ENCODE assay signal across 8 mouse cellular contexts in the genomic region with DNA sequence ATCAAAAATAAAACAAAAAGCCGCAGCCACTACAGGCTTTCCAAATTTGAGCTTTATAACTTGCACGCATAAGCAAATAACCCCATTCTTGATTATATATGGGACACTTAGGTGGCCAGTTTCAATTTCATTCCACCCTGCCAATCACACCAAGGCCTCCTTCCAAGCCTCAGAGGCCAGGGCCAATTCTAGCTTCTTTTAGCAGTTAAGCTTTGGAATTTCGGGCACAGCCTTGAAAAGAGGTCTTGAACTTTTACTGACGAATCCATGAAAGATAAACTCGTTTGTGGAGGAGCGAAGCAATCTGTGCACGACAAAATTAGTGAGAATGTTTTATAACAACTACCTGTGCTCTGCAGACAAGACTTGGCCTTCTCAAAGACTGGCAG. TPM values are rescaled to one million over a fixed set of nuclear protein-coding genes. Genes with fewer than 3 reads are reported as not detected.
DNase-seq lines count a peak whose midpoint lies in the region; ATAC-seq and TF ChIP-seq lines count a peak whose summit lies in the region.

No protein-coding gene starts in this region.

- peaks cover 29% of the 10 kb centered on the region for H3K4me1 ChIP-seq in kidney, embryonic 16.5 days (ENCODE audit: insufficient read depth, low read length)
- H3K4me1 ChIP-seq in embryonic facial prominence, embryonic 12.5 days = peaks cover 23% of the 10 kb centered on the region
- H3K4me1 ChIP-seq in intestine, embryonic 14.5 days (replicated peaks; ENCODE audit: control insufficient read depth, insufficient read depth, low read length) = peaks cover 20% of the 10 kb centered on the region

- no peaks in the 10 kb centered on the region for H3K27me3 ChIP-seq in kidney, embryonic 16.5 days (ENCODE audit: insufficient read depth, low read length)
- no peaks in the 10 kb centered on the region for H3K27me3 ChIP-seq in embryonic facial prominence, embryonic 12.5 days
- H3K27me3 ChIP-seq in intestine, embryonic 14.5 days (replicated peaks; ENCODE audit: control insufficient read depth, insufficient read depth, low read length) = no peaks in the 10 kb centered on the region
- no peaks in the 10 kb centered on the region for H3K27me3 ChIP-seq in myocyte (ENCODE audit: control insufficient read depth, insufficient read depth, insufficient read length)

- H3K9me3 ChIP-seq in kidney, embryonic 16.5 days (ENCODE audit: low read length) = no peaks in the 10 kb centered on the region
- no peaks in the 10 kb centered on the region for H3K9me3 ChIP-seq in embryonic facial prominence, embryonic 12.5 days
- H3K9me3 ChIP-seq in intestine, embryonic 14.5 days (ENCODE audit: control insufficient read depth, low read length) = no peaks in the 10 kb centered on the region

- H3K79me2 ChIP-seq in myocyte (ENCODE audit: control insufficient read depth, insufficient read depth) = no peaks in the 10 kb centered on the region

- ATAC-seq in kidney, embryonic 16.5 days (ENCODE audit: low FRiP score, low TSS enrichment) = no peak
- ATAC-seq in embryonic facial prominence, embryonic 12.5 days (ENCODE audit: insufficient number of reproducible peaks, insufficient read depth, low FRiP score, low TSS enrichment) = no peak
- ATAC-seq in intestine, embryonic 14.5 days (replicated peaks; ENCODE audit: low FRiP score, low TSS enrichment, low read depth) = no peak

- peak overlapping the region; percentile 85 for H3K9ac ChIP-seq in kidney, embryonic 16.5 days (replicated peaks; ENCODE audit: low read length)
- peak overlapping the region; percentile 47; the same call in 1 of the 2 replicates for H3K9ac ChIP-seq in embryonic facial prominence, embryonic 12.5 days
- H3K9ac ChIP-seq in intestine, embryonic 14.5 days (ENCODE audit: low read length) = peak overlapping the region; percentile 77

- H3K4me2 ChIP-seq in kidney, embryonic 16.5 days (replicated peaks; ENCODE audit: low read depth, low read length) = peak overlapping the region; percentile 62
- H3K4me2 ChIP-seq in embryonic facial prominence, embryonic 12.5 days (replicated peaks) = peak overlapping the region; percentile 73
- peak overlapping the region; percentile 82 for H3K4me2 ChIP-seq in intestine, embryonic 14.5 days (ENCODE audit: low read length)
- peak overlapping the region; percentile 80 for H3K4me2 ChIP-seq in myocyte (ENCODE audit: low read depth)

- peak overlapping the region; percentile 98 for H3K27ac ChIP-seq in kidney, embryonic 16.5 days (ENCODE audit: low read length)
- H3K27ac ChIP-seq in embryonic facial prominence, embryonic 12.5 days = peak overlapping the region; percentile 96
- H3K27ac ChIP-seq in intestine, embryonic 14.5 days (ENCODE audit: low read depth) = peak overlapping the region; percentile 93

- DNase-seq in kidney, postnatal 4 days = no peak
- DNase-seq in intestine, embryonic 14.5 days (ENCODE audit: low spot score) = no peak
- DNase-seq in layer of hippocampus, adult 8-10 months (ENCODE audit: low spot score in 2 of 2) = no peak
- no peak for DNase-seq in left cerebral cortex, adult 9 months (ENCODE audit: low spot score in 2 of 2)
- DNase-seq in spleen, postnatal 4 days (ENCODE audit: low spot score in 2 of 2) = no peak

- TF ChIP-seq POLR2A in myocyte (IDR thresholded peaks at IDR 0.05; ENCODE audit: insufficient read length, low read depth) = no peak

- no peak overlapping the region for H3ac ChIP-seq in myocyte (ENCODE audit: control insufficient read depth, insufficient read length)

- peak overlapping the region; percentile 62 for H3K4me3 ChIP-seq in kidney, embryonic 16.5 days (ENCODE audit: low read length)
- peak overlapping the region; percentile 52 for H3K4me3 ChIP-seq in embryonic facial prominence, embryonic 12.5 days
- H3K4me3 ChIP-seq in intestine, embryonic 14.5 days (ENCODE audit: low read depth, low read length) = peak overlapping the region; percentile 55
- peak overlapping the region; percentile 47 for H3K4me3 ChIP-seq in myocyte

- peaks cover 4% of the 10 kb centered on the region; the same call in 1 of the 2 replicates for H3K36me3 ChIP-seq in kidney, embryonic 16.5 days (ENCODE audit: insufficient read depth, low read length)
- peaks cover 6% of the 10 kb centered on the region; the same call in 1 of the 2 replicates for H3K36me3 ChIP-seq in embryonic facial prominence, embryonic 12.5 days
- peaks cover 12% of the 10 kb centered on the region for H3K36me3 ChIP-seq in intestine, embryonic 14.5 days (ENCODE audit: control insufficient read depth, insufficient read depth, low read length)
- H3K36me3 ChIP-seq in myocyte (ENCODE audit: control insufficient read depth, insufficient read depth) = peaks cover under 1% of the 10 kb centered on the region

- WGBS in kidney, embryonic 16.5 days = 31% methylated on average over 7 of the region's 7 CpGs
- 40% methylated on average over 7 of the region's 7 CpGs for WGBS in embryonic facial prominence, embryonic 12.5 days
- WGBS in intestine, embryonic 14.5 days = 34% methylated on average over 7 of the region's 7 CpGs

TF ChIP-seq in myocyte, 11 proteins besides CTCF, POLR2A, EP300 and RAD21:
- no peak for TF ChIP-seq USF1 (IDR thresholded peaks at IDR 0.05; ENCODE audit: low read depth)
- no peak for TF ChIP-seq REST (IDR thresholded peaks at IDR 0.05; ENCODE audit: insufficient read depth, insufficient read length)
- TF ChIP-seq MAX (IDR thresholded peaks at IDR 0.05; ENCODE audit: low read depth) = no peak
- no peak for TF ChIP-seq TCF3 (IDR thresholded peaks at IDR 0.05; ENCODE audit: insufficient read length, low read depth)
TF ChIP-seq in myocyte: peak in this region for 0.

RNA-seq across cellular contexts. Expression of a gene that starts 10.4 kb away (rescaled TPM):
- polyA plus RNA-seq in kidney, embryonic 16.5 days (2015; fragmentation: Nextera tagmentation; extraction: Ambion mirVana) = 25.6 and 27.4 TPM in 2 replicates
- polyA plus RNA-seq in embryonic facial prominence, embryonic 12.5 days (2016; fragmentation: Nextera tagmentation; extraction: Ambion mirVana) = 24.3 and 25.1 TPM in 2 replicates
- polyA plus RNA-seq in intestine, embryonic 14.5 days (2014; fragmentation: Nextera tagmentation; extraction: Ambion mirVana) = 23.4 and 24.5 TPM in 2 replicates
- 43.4 TPM for polyA plus RNA-seq in myocyte (2012; fragmentation: generic; extraction: Trizol)
- 10 to 100 TPM; 93.2 to 96.3 (median 94.1) TPM for total RNA-seq in layer of hippocampus, adult 8-10 months (2022)

RNA-seq across cellular contexts. Expression of a gene that starts 12.2 kb away (rescaled TPM):
- polyA plus RNA-seq in kidney, embryonic 16.5 days (2015; fragmentation: Nextera tagmentation; extraction: Ambion mirVana) = 0.82 and 0.89 TPM in 2 replicates
- 0.29 and 0.52 TPM in 2 replicates for polyA plus RNA-seq in embryonic facial prominence, embryonic 12.5 days (2016; fragmentation: Nextera tagmentation; extraction: Ambion mirVana)
- 0.42 and 0.55 TPM in 2 replicates for polyA plus RNA-seq in intestine, embryonic 14.5 days (2014; fragmentation: Nextera tagmentation; extraction: Ambion mirVana)
- polyA plus RNA-seq in myocyte (2012; fragmentation: generic; extraction: Trizol) = 5.0 TPM
- 1 to 10 TPM; 3.1 to 3.8 (median 3.4) TPM for total RNA-seq in layer of hippocampus, adult 8-10 months (2022)

RNA-seq across cellular contexts. Expression of a gene that starts 17.3 kb away (rescaled TPM):
- 14.6 and 18.4 TPM in 2 replicates for polyA plus RNA-seq in kidney, embryonic 16.5 days (2015; fragmentation: Nextera tagmentation; extraction: Ambion mirVana)
- 7.0 and 8.4 TPM in 2 replicates for polyA plus RNA-seq in embryonic facial prominence, embryonic 12.5 days (2016; fragmentation: Nextera tagmentation; extraction: Ambion mirVana)
- 0.69 and 1.8 TPM in 2 replicates for polyA plus RNA-seq in intestine, embryonic 14.5 days (2014; fragmentation: Nextera tagmentation; extraction: Ambion mirVana)
- polyA plus RNA-seq in myocyte (2012; fragmentation: generic; extraction: Trizol) = 1.4 TPM
- 1 to 10 TPM; 1.7 to 2.6 (median 2.0) TPM for total RNA-seq in layer of hippocampus, adult 8-10 months (2022)

RNA-seq across cellular contexts. Expression of a gene that starts 43.5 kb away (rescaled TPM):
- polyA plus RNA-seq in kidney, embryonic 16.5 days (2015; fragmentation: Nextera tagmentation; extraction: Ambion mirVana) = 57.5 and 59.2 TPM in 2 replicates
- 107 and 112 TPM in 2 replicates for polyA plus RNA-seq in embryonic facial prominence, embryonic 12.5 days (2016; fragmentation: Nextera tagmentation; extraction: Ambion mirVana)
- polyA plus RNA-seq in intestine, embryonic 14.5 days (2014; fragmentation: Nextera tagmentation; extraction: Ambion mirVana) = 50.6 and 52.1 TPM in 2 replicates
- 66.1 TPM for polyA plus RNA-seq in myocyte (2012; fragmentation: generic; extraction: Trizol)
- 10 to 100 TPM; 31.0 to 38.3 (median 33.3) TPM for total RNA-seq in layer of hippocampus, adult 8-10 months (2022)

RNA-seq across cellular contexts. Expression of a gene that starts 51.5 kb away (rescaled TPM):
- polyA plus RNA-seq in kidney, embryonic 16.5 days (2015; fragmentation: Nextera tagmentation; extraction: Ambion mirVana) = 69.5 and 72.8 TPM in 2 replicates
- 74.5 and 75.8 TPM in 2 replicates for polyA plus RNA-seq in embryonic facial prominence, embryonic 12.5 days (2016; fragmentation: Nextera tagmentation; extraction: Ambion mirVana)
- 65.4 and 70.3 TPM in 2 replicates for polyA plus RNA-seq in intestine, embryonic 14.5 days (2014; fragmentation: Nextera tagmentation; extraction: Ambion mirVana)
- polyA plus RNA-seq in myocyte (2012; fragmentation: generic; extraction: Trizol) = 81.3 TPM
- total RNA-seq in layer of hippocampus, adult 8-10 months (2022) = 10 to 100 TPM; 31.8 to 45.4 (median 39.1) TPM
